In the genomic region with DNA sequence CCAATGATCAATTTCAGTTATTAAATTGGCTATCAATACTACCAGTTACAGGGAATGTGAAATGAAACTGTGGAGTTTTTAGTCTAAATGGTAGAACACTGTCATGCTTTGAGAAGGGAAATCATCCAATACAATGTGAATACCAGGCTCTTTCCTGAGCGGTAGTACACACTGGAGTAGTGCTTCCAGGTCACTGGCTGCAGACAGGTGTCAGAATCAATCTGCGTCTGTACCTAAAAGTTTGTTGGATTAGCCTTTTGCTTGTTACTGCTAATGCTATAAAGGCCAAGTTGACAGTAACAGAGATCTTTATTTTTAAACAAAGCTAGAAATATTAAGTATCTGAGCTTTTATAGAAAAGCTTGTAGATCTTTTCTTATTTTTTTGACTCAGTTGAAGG, we compare ENCODE assay signal across 15 mouse cellular contexts.
"Had no signal": no experiment of that assay in that cellular context is flagged by ENCODE, and none has a peak within 500 bp of the region (broad histone marks: within the 10 kb centered on the region; RNA-seq: fewer than 3 reads in every experiment).

No protein-coding gene starts in this region.

- H3K9me3 ChIP-seq: neural tube, embryonic 12.5 days; neural tube, embryonic 13.5 days; neural tube, embryonic 15.5 days; stomach, embryonic 15.5 days had no signal

- H3K4me3 ChIP-seq: neural tube, embryonic 12.5 days; neural tube, embryonic 13.5 days; neural tube, embryonic 15.5 days; stomach, embryonic 15.5 days had no signal

- H3K36me3 ChIP-seq: neural tube, embryonic 12.5 days; neural tube, embryonic 13.5 days; neural tube, embryonic 15.5 days; stomach, embryonic 15.5 days had no signal

- H3K27me3 ChIP-seq: neural tube, embryonic 12.5 days; neural tube, embryonic 13.5 days; neural tube, embryonic 15.5 days; stomach, embryonic 15.5 days had no signal

- DNase-seq: right cerebral cortex, postnatal 14 days; right cerebral cortex, postnatal 25 days; right cerebral cortex, postnatal 4 days; spleen, adult 18-20 months; thymus, adult 18-20 months; thymus, adult 2 months; thymus, postnatal 14 days; thymus, postnatal 25 days; thymus, postnatal 36 days; thymus, postnatal 4 days had no signal

- H3K4me2 ChIP-seq: neural tube, embryonic 12.5 days; neural tube, embryonic 13.5 days; neural tube, embryonic 15.5 days; stomach, embryonic 15.5 days had no signal

- H3K9ac ChIP-seq: neural tube, embryonic 12.5 days; neural tube, embryonic 13.5 days; neural tube, embryonic 15.5 days; stomach, embryonic 15.5 days had no signal

- H3K27ac ChIP-seq: neural tube, embryonic 12.5 days; neural tube, embryonic 13.5 days; neural tube, embryonic 15.5 days; stomach, embryonic 15.5 days; stomach, postnatal 0 days had no signal

- H3K4me1 ChIP-seq: neural tube, embryonic 12.5 days; neural tube, embryonic 13.5 days; neural tube, embryonic 15.5 days; stomach, embryonic 15.5 days had no signal
